Mouse (Mus musculus): ENCODE results near the gene Flnb. TPM values are rescaled to one million over a fixed set of nuclear protein-coding genes. Genes with fewer than 3 reads are reported as not detected.

Gene Flnb
- polyA plus RNA-seq, 1 experiment, result 47.4 TPM

DNA sequence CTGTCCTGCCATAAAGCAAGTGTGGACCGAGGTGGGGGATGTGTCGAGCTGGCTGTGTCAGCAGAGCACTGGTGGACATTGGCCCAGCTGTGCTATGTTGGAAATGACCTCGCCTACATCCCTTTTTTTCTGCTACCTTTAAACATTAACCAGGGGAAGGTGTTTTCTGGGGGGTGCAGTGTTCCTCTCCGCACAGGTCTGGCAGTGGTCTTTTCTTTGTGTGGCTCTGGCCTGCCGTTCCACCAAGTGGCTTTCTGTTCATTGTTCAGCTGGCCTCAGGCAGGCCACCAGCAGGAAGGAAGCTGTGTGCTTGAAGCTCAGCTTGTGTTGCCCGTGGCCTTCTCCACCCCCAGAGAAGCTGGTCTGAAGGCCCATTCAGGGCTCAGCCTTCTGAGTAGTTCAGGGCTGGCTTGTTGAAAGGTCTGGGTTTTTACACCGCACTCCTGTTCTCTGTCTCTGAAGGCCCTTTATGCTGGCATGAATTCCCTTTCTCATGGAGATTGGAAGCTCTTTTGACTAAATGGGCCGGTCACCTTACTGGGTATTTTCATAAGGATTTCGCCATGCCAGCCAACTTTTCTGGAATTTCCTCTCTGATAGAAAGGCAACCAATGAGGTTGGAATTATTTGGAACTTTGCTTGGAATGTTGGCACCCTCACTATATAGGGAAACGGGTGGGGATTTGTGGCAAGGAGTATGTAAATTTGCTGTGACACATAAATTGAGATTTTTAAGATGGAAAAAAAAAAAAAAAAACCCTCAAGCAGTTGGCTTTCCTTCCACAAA lies 8.6 kb downstream of the Flnb start:
- no peak for DNase-seq (ENCODE audit: low spot score)

DNA sequence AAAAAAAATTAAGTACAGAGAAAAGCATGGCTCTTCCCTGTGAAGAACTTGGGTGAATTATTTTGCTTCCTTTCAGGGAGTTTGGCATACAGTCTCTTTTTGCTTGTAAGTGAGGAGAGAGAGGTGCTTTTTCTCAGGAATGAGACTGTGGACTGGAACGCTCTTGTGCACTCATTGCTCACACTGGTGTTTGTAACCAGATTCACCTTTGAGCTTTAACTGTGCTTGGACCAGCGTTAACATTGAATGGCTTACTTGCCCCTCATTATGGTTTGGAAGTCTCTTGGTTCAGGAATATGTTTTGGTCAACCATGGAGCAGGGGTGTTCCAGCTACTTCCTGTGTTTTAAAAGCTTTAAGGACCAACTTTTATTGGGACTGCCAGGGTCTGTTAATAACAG lies 11.4 kb downstream of the Flnb start:
- no peak for DNase-seq (ENCODE audit: low spot score)

DNA sequence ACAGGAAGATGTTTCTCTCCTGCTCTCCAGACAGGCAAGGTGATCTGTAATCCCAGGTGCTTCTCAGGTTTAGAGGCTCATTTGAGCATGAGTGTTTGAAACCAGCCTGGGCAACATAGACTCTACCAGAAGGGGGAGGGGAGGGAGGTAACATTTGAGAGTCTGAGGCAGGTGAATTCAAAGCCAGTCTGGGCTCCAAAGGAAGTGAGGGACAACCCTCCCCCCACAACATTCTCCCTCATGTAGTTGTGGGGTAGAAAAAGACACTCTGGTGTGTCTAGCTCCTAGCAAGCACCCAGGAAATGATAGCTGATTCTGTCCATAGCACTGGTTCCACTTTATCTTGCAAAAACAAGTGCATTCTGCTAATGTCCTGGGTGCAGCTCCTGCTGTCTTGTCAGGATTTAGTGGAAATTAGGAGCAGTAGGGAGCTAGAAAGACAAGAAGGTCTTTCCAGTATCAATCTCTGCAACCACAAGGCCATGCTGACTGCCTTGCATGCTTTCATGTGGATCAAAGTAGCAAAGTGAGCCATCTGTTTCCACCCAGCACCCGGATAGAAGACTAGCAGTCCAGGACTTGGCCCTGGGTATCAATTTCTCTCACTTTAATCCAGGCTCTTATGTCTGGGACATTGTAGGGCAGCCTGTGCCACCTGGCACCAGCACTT lies 14.1 kb downstream of the Flnb start:
- no peak for DNase-seq (ENCODE audit: low spot score)

GRCm38 (mm10) chr14:7832440-7832783 lies 14.7 kb downstream of the Flnb start:
- DNase-seq (ENCODE audit: low spot score), result no peak

DNA sequence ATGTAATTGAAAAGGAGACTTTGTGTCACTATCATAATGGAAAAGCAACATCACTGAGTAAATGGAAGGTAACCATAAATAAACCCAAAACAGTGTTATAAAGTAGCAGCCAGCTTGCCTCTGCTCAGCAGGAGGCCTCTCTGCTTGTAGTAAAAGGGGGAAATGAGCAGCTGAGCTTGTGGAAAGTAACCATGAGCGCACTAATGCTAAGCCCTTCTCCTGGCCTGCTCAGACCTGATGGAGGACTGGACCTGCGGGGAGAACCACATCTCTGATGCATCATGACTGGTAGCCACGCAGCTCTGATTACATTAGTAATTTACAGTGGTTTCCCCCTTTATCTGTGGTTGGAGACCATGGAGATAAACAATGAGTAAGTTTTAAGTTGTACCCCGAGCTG lies 15.7 kb downstream of the Flnb start:
- no peak for DNase-seq (ENCODE audit: low spot score)

DNA sequence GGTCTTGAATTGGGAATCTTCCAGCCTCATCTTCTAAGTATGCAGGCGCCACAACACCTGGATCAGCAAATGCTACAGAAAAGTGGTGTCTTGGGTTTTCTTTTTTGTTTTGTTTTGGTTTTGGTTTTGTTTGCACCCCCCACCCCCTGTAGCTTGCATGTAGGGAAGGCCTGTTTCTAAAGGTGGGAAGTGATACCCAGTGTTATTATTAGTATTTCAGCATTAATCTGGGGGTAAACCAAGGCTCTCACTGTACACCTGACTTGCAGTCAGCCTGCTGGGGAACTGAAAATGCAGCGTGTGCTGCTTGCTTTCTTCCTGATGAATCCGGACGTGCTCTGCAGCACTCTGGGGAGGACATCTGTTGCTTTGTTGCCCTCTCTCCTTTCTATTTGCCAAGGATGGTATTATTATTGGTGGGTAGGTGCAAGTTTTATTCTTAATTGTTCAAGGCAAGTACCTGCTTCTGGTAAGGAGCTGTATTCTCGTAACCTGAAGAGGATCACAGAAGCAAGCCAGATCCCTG lies 20.9 kb downstream of the Flnb start:
- no peak for DNase-seq (ENCODE audit: low spot score)

DNA sequence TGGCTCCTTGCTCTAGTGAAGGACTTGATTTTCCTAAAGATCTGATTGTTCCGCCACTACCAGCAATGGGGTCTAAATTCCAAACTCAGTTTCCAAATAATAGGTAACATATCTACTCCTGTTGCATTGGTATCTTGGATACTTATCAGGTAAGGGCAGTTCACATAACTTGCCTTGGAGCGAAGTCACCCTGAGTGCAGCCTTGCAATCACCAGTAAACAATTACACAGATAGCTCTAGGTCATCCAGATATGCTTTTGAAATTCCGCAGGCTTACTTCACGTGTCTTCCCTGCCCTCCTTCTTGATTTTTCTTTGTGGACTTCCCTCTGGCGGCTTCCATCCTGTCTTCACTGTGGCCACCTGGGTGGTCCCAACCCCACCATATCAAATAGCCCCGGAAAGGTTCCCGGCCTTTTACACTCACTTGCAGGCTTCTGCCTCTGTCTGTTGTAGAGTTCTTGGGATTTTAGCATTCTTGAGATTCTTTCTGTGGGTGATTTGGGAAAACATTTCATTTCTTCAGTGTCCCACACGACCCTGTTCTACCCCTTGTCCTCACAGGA lies 22.3 kb downstream of the Flnb start:
- no peak for DNase-seq (ENCODE audit: low spot score)

DNA sequence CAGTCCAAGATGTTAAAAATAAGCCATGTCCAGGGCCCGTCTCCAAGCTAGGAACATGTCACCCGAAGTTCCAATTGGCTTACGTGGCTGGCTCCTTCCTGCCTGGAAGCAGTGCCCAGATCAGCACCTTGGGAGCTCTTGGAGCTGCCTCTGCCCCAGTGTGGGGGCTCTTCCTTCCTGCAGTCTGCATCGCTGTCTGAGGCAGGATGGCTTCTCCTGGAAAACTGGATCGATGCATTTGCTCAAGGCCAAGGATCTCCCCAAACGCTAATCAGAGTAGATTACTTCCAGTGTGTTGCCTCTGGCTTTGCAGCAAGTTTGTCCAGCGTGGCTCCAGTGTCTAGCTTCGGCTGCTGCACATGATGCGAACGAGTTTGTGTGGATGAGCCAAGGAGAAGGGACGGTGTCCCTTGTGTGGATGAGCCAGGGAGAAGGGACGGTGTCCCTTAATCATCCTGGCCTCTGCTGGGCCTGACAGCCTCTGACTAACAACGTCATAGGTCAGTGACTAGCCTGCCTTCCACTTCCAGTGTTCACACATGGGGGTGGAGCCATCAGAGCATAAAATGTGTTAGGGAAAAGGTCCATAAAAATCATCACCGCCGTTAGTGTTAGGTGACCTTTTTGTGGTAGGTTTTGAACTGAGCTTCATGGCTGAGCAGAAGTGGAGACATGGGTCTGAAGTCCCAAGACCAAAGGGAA lies 25.0 kb downstream of the Flnb start:
- DNase-seq (ENCODE audit: low spot score), result no peak

DNA sequence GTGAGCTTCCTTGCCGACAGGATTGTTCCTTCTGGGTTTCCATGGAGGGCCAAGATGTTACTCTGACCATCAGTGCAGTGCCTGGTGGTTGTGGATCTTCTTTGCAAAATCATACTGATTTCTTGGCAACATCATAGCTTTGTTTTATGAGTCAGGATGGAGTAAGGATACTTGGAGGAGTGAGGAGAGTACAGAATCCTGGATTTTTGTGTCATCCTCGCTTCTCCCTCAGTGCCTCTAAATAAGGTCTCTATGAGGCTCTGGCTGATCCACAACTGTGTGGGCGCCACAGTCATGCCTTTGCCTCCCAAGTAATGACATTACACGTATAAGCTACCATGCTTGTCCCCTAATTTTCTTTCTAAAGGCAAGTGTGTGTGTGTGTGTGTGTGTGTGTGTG lies 28.9 kb downstream of the Flnb start:
- DNase-seq (ENCODE audit: low spot score), result no peak

DNA sequence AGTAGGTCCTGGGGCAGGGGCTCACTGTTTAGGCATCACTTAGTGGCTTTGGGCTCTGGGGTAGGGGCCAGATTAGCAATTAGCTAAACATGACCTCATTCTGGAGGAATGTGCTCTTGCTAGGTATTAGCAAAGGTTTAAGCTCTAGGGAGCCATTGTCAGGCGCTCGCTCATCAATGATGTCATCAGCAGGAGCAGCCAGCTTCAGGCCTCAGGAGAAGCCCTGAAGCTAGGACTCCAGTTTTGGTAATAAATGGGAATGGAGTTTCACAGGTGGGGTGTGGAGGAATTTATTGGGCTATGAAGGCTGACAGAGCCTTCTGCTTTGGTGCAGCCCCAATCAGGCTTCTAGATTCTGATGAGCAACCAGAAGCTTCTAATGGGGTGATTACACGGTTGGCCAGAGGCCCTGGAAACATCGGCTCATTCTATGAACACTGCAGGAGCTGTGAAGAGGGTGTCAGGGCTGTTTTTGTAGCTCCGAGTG lies 30.0 kb downstream of the Flnb start:
- no peak for DNase-seq (ENCODE audit: low spot score)

DNA sequence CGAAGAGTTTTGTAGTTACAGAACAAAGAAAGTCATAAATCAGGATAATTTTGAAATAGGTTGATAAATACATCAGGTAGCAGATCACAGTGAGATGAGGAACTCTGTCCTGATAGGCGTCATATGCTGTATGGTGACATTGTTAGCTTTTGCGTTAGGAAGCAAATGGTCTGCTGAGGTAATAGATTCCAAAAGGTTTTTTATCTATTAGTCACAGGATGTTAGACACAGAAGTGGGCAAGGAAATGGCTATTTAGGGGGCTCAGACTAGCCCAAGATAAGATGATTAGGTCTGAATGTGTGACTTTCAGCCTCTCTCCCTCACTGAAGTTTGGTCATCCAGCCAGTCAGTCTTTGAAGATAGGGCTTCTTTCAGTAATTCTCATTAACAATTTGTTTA lies 33.2 kb downstream of the Flnb start:
- DNase-seq (ENCODE audit: low spot score), result no peak

DNA sequence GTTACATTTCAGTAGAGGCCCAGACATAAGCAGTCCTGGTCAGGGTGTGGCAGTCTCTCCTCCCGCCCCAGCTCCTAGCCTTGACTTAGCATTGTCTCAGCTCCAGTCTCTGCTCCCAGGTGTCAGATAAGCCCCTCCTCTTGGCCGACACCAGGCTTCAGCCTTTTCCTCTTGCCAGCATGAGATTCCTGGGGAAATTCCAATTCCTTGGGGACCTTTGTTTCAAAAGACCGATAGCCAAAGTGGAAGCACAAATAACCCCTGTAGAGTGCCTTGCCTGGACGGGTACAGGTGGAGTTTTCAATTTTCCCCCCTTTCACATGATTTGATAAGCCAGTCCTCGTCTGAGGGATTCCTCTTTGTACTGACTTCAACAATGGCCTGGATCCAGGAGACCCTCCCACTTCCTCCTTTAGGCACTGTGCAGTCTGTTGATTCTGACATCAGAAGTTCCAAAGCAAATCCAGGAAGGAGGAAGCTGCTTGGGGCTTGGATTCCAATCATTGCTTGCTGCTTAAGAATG lies 33.8 kb downstream of the Flnb start:
- no peak for DNase-seq (ENCODE audit: low spot score)

DNA sequence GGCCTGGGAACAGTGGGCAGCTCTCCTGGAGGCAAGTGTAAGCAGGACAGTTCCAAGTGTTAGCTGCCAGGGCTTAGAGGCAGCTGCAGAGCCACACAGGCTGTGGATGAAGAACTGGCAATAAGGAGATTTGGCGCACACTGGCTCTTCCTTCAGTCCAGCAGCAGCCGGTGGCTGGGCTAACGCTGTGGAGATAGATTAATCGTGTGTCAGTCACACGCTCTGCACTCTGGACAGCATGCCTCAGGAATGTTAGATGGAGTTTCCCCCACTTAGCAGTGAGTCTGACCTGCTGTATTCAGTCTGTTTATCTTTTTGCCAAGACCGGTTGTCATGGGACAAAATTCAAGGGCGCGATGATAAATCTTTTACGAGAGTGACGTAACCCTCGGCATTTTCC lies 35.9 kb downstream of the Flnb start:
- no peak for DNase-seq (ENCODE audit: low spot score)

DNA sequence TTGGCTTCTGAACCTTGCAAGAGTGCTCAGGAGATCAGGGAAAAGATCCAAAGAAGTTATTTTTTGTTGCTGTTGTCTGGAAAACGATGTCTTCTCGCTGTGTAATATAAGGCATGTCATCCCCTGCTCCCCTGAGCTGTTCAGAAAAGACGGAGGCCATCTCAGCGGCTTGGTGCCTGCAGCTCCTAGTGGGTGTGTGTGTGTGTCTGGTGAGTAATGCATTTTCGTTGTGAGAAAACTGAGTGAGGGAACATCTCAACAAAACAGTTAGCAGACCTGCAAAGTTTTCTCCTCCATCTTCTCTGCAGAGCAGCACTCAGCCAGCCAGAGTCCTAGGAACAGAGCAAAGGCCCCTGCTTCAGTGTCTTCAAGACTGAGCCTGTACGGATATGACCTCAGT lies 36.6 kb downstream of the Flnb start:
- DNase-seq (ENCODE audit: low spot score), result no peak

DNA sequence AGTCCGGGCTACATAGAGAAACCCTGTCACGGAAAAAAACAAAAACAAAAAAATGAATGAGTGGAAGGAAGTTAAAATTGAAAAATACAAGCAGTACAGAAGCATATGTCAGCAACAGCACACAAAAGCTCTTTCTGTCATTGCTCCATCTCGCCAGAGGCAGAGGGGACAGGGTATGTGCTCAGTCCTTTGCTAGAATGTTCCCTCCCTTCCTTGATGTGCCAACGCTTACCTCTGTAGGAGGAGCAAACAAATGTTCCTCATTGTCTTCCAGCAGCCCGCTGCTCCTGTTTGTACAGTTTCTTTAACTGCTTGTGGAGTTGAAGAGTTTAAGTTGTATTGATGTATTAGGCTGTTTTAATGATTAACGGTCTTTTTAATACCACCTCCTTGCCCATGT lies 37.3 kb downstream of the Flnb start:
- DNase-seq (ENCODE audit: low spot score), result no peak

GRCm38 (mm10) chr14:7855501-7855900 lies 37.7 kb downstream of the Flnb start:
- no peak for DNase-seq (ENCODE audit: low spot score)

DNA sequence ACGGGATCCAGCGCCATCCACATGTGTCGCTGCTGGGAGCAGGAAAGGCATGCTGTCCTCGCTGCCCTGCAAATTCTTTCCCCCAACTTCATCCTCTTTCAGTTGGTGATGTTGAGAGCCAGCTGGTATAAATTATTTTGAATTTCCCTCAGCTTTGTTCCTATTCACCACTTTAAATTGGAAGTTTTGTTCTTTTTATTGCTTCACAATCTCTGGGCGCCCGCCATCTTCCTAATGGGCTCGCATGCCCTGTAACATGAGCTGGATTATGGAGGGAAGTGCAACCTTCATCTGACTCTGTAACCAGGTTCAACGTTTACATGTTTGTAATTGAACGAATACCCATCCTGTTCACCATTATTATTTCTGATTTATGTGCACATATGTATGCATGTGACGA lies 38.6 kb downstream of the Flnb start:
- no peak for DNase-seq (ENCODE audit: low spot score)

GRCm38 (mm10) chr14:7857835-7858234 lies 40.1 kb downstream of the Flnb start:
- no peak for DNase-seq (ENCODE audit: low spot score)

DNA sequence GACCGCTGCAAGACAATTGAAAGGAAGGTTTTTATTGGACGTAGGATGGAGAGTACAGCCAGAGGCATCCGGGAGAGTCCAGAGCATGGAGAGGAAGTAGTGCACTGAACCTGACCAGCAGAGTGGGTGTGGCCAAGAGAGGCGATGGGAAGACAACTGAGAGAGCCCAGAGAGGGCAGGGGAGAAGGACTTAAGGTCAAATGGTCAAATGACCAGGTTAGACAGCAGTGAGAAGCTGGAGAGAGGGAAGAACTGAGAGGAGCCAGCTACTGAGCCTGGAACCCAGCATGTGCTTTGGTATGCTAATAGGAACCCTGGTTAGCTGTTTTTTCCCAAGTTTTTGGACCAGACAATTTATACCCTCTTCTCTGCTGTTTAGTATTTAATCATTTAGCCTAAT lies 40.7 kb downstream of the Flnb start:
- no peak for DNase-seq (ENCODE audit: low spot score)

DNA sequence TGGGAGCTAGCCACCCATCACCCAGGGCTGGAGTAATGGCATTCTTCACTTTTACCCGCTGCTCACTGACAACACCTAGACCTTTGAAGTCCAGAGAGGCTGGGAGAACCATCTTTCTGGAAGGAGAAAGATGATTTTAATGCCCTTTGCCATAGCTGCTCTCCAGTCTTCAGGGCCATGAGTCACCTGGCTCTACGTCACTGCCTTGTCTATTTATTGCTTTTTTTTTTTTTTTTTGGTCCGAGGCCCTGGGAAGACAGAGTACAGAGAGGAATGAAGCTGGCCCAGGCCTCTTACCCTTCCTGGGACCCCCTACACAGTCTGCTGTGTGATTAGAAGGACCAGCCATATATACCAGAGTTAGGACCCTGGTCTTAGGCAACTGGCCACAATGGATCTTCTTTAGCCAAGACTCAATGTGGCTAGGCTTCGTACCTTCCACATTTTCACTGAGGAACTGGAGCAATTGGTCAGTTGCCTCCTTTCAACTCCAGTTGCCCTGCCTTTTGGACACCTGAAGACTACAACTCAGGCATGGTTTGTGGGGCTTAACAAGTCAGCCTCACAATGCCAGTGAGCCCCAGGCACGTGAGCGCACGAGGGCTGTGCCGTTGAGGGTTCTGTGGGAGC lies 42.9 kb downstream of the Flnb start:
- no peak for DNase-seq (ENCODE audit: low spot score)

DNA sequence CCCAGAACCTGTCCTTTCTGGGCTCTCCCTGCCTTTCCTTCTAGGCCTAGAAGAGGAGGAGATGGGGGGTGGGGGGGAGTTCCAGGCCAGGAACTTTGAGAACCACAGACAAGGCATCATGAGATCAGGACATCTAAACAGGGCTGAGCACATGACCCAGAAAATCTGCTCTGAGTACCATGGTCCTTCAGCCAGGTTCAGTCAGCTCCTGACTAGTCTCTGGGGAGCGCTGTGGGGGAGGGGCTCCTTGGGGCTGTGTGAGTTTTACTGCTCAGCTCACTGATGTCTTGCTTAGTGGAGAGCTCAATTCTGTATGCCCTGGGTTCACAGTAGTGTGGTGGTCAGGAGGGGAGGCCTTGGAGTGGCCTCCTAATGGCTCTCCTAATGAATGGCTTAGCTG lies 43.5 kb downstream of the Flnb start:
- no peak for DNase-seq (ENCODE audit: low spot score)

DNA sequence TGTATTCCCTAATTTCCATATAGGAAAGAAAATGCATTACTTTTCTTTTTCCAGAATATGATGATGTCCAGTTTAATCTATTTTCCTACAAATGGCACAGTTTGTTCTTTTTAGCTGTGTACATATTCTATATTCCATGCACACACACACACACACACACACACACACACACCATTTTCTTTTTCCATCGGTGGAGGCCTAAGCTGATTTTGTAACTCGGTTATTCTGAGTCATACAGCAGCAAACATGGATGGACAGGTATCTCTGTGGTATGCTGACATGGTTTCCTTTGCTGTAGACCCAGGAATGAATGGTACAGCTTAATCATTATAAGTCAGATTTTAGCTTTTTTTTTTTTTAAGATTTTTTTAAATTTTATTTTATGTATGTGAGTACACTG lies 44.5 kb downstream of the Flnb start:
- DNase-seq (ENCODE audit: low spot score), result no peak

Data from urinary bladder, adult 2 months (tissue).